Mouse (Mus musculus): ENCODE data around the gene Nudc. TPM values are rescaled to one million over a fixed set of nuclear protein-coding genes. Genes with fewer than 3 reads are reported as not detected.
A peak's percentile ranks its signal among the peaks of the same experiment; 100 is the strongest.

Nudc gene
- polyA plus RNA-seq, 1 experiment from 2014 or later, result 93.7 TPM

DNA sequence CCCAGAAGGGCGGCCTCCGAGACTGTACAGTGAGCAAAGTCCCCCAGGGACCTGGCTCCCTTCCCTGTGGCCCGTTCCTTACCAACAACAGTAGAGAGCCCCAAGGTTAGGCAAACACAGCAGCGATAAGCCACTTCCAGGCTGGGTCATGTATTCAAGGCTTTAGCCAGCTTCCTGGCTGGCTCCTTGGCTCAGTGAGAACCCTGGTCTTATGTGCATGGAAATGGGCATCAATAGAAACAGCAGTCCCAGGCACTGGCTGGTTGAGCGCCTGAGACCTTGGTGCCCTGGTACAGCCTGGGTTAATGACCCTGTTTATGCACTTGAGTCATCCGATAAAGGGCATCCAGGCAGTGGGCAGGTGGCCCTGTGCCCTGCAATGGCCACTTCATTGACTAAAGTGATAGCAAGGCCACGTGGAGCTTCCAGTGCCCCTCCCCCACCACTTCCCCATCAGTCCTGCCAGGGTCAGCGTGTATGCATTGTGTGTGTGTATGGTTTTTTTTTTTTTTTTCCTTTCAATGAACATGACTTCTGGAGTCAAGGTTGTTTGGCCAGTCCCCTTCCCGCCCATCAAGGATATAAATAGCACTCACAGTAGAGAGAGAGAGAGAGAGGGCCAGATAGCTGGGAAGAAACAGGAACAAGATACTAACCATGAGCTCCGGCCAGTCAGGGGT is 7.1 kb upstream of the Nudc start, which contains the start of gene Nr0b2:
Gene Nr0b2 (plus strand): TSS at position 609 of the 680 bp plus-strand sequence.
- no peak within 1 kb of the TSS for H3K9ac ChIP-seq (ENCODE audit: low read depth, low read length)
- WGBS (ENCODE audit: insufficient replicate concordance), result 35% methylated on average over 10 of the region's 10 CpGs

DNA sequence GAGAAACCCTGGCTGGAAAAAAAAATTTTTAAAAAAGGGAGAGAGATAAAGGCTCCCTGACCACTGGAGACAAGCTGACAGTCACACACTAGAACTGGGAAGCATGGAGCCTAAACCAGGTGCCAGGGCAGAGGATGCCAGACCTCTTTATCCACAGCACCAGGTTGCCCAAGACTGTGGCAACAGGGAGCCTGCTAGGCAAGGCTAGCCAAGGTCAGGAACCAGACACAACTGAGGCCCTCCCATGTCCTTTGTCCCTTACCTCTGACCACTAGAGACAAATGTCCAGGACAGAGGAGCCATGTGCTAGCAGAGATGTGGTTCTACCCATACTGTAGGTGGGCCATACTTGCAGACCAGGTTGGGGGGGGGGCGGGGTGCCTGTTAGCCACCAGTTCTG is 6.2 kb upstream of the Nudc start:
- Histone ChIP-seq H3K9ac (ENCODE audit: low read depth, low read length) (no peak overlapping the region), H3K27me3 (ENCODE audit: control insufficient read depth, insufficient read depth, low read depth, low read length) (no peaks in the 10 kb centered on the region), H3K36me3 (ENCODE audit: control insufficient read depth, insufficient read depth) (no peaks in the 10 kb centered on the region), H3K4me3 (ENCODE audit: low read depth, low read length) (no peak overlapping the region), H3K9me3 (replicated peaks; ENCODE audit: control insufficient read depth, low read length) (no peaks in the 10 kb centered on the region), H3K4me2 (ENCODE audit: low read depth, low read length) (no peak overlapping the region), H3K27ac (ENCODE audit: low read length) (no peak overlapping the region), H3K4me1 (ENCODE audit: control insufficient read depth, low read depth, low read length) (peaks cover 22% of the 10 kb centered on the region)
- ATAC-seq (ENCODE audit: low read depth), result peak; percentile 12; the same call in 1 of the 2 replicates
- 63% methylated on average over 1 of the region's 1 CpGs for WGBS (ENCODE audit: insufficient replicate concordance)

More for the DNA sequence above, 7.1 kb upstream of the Nudc start, which contains the start of gene Nr0b2:
- no peaks in the 10 kb centered on the region for H3K9me3 ChIP-seq (replicated peaks; ENCODE audit: control insufficient read depth, low read length)
- no peak within 1 kb of the TSS for H3K27ac ChIP-seq (ENCODE audit: low read length)
- no peaks in the 10 kb centered on the region for H3K36me3 ChIP-seq (ENCODE audit: control insufficient read depth, insufficient read depth)
- peaks cover 22% of the 10 kb centered on the region for H3K4me1 ChIP-seq (ENCODE audit: control insufficient read depth, low read depth, low read length)
- no peak for ATAC-seq (ENCODE audit: low read depth)
- H3K4me3 ChIP-seq (ENCODE audit: low read depth, low read length), result no peak within 1 kb of the TSS
- H3K4me2 ChIP-seq (ENCODE audit: low read depth, low read length), result peak within 1 kb of the TSS; percentile 8; the same call in 1 of the 2 replicates
- H3K27me3 ChIP-seq (ENCODE audit: control insufficient read depth, insufficient read depth, low read depth, low read length), result no peaks in the 10 kb centered on the region

DNA sequence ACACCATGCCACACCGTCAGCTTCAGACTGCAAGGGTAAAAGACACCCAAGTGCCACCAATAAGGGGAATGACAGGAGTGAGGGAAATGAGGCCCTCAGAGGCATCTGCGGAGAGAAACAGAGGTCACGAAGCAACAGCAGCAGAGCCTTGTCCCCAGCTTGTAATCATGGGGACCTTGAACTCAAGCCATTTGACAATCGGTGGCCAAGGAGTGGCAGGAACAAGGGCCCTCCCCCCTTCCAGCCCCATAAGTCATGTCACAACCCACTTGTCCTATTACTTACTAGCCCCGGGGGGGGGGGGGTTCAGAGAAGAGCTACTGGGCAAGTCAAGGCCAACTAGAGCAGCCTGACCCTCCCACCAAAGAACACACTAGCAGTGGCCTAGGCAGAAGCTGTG is 9.1 kb downstream of the Nudc start:
- no peak overlapping the region for H3K27ac ChIP-seq (ENCODE audit: low read length)
- no peak overlapping the region for H3K4me3 ChIP-seq (ENCODE audit: low read depth, low read length)
- H3K9ac ChIP-seq (ENCODE audit: low read depth, low read length), result no peak overlapping the region
- no peak for ATAC-seq (ENCODE audit: low read depth)
- H3K36me3 ChIP-seq (ENCODE audit: control insufficient read depth, insufficient read depth), result peaks cover 31% of the 10 kb centered on the region
- no peaks in the 10 kb centered on the region for H3K27me3 ChIP-seq (ENCODE audit: control insufficient read depth, insufficient read depth, low read depth, low read length)
- no peak overlapping the region for H3K4me2 ChIP-seq (ENCODE audit: low read depth, low read length)
- H3K9me3 ChIP-seq (replicated peaks; ENCODE audit: control insufficient read depth, low read length), result no peaks in the 10 kb centered on the region
- no peaks in the 10 kb centered on the region; the same call in 1 of the 2 replicates for H3K4me1 ChIP-seq (ENCODE audit: control insufficient read depth, low read depth, low read length)
- WGBS (ENCODE audit: insufficient replicate concordance), result 71% methylated on average over 5 of the region's 5 CpGs

DNA sequence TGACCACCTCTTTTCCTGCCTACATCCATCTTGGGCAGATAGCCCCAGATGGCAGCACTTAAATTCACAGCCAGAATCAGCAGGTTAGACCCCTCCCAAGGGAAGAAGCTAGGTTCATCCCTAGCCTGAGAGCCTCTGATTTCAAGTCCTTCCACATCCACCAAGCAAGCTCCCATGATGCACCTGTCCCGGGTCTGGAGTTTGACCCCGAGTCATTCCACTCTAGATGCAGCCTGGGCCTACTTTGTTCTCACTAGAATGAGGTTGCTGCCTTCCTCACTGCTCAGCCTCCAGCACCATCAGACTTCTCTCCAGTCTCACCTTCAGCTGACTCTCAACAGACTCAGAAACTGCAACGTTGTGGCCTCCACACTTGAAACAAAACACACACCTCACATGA is 9.7 kb downstream of the Nudc start:
- H3K36me3 ChIP-seq (ENCODE audit: control insufficient read depth, insufficient read depth), result peaks cover 34% of the 10 kb centered on the region

DNA sequence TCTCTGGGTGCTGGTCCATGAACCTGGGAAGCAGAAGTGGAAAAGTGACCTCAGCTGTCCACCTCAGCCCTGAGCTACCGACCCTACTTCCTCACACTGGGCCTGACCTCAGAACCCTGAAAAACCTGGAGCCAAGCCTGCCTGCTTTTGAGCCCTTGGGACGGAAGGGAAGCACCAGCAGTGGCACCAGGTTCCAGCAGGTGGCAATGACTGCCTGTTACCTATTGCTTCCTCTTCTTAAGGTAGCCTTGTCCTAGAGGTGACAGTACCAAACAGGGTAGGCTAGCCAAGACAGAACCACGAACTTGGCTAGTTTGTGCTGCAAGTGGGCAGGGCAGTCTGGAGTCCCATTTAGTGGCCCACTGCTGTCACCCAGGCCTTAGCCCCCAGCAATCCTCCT is 13.0 kb downstream of the Nudc start:
- Histone ChIP-seq H3K4me1 (ENCODE audit: control insufficient read depth, low read depth, low read length) (no peaks in the 10 kb centered on the region), H3K4me2 (ENCODE audit: low read depth, low read length) (no peak overlapping the region), H3K27me3 (ENCODE audit: control insufficient read depth, insufficient read depth, low read depth, low read length) (no peaks in the 10 kb centered on the region), H3K36me3 (ENCODE audit: control insufficient read depth, insufficient read depth) (peaks cover 25% of the 10 kb centered on the region), H3K27ac (ENCODE audit: low read length) (no peak overlapping the region), H3K4me3 (ENCODE audit: low read depth, low read length) (no peak overlapping the region), H3K9me3 (replicated peaks; ENCODE audit: control insufficient read depth, low read length) (no peaks in the 10 kb centered on the region), H3K9ac (ENCODE audit: low read depth, low read length) (no peak overlapping the region)
- ATAC-seq (ENCODE audit: low read depth), result no peak
- 66% methylated on average over 3 of the region's 3 CpGs for WGBS (ENCODE audit: insufficient replicate concordance)

More for the DNA sequence above, 9.7 kb downstream of the Nudc start:
- Histone ChIP-seq H3K4me1 (ENCODE audit: control insufficient read depth, low read depth, low read length) (no peaks in the 10 kb centered on the region), H3K27me3 (ENCODE audit: control insufficient read depth, insufficient read depth, low read depth, low read length) (no peaks in the 10 kb centered on the region), H3K9me3 (replicated peaks; ENCODE audit: control insufficient read depth, low read length) (no peaks in the 10 kb centered on the region), H3K4me3 (ENCODE audit: low read depth, low read length) (no peak overlapping the region), H3K4me2 (ENCODE audit: low read depth, low read length) (no peak overlapping the region), H3K27ac (ENCODE audit: low read length) (no peak overlapping the region), H3K9ac (ENCODE audit: low read depth, low read length) (no peak overlapping the region)
- no peak for ATAC-seq (ENCODE audit: low read depth)
- 61% methylated on average over 3 of the region's 3 CpGs for WGBS (ENCODE audit: insufficient replicate concordance)

DNA sequence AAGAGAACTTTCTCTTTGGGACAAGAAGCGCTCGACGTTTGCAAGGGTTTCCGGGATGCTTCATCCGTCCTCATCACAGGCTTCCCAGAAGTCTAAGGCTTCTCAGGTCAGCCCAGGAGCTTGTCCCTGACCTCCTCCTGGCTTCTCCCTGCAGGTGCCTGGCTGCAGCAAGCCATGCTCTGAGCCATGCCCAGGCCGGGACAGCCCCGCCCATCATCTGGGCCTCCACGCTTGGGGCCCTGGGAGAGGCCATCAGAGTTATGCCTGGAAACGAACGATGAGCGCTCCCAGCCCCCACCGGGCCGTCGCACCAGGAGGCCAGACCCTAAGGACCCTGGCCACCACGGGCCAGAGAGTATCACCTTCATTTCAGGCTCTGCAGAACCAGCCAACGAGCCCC is 18.0 kb downstream of the Nudc start:
- Histone ChIP-seq H3K27me3 (ENCODE audit: control insufficient read depth, insufficient read depth, low read depth, low read length) (no peaks in the 10 kb centered on the region), H3K9ac (ENCODE audit: low read depth, low read length) (no peak overlapping the region), H3K4me1 (ENCODE audit: control insufficient read depth, low read depth, low read length) (no peaks in the 10 kb centered on the region), H3K27ac (ENCODE audit: low read length) (no peak overlapping the region), H3K36me3 (ENCODE audit: control insufficient read depth, insufficient read depth) (peaks cover 12% of the 10 kb centered on the region), H3K9me3 (replicated peaks; ENCODE audit: control insufficient read depth, low read length) (no peaks in the 10 kb centered on the region), H3K4me2 (ENCODE audit: low read depth, low read length) (no peak overlapping the region), H3K4me3 (ENCODE audit: low read depth, low read length) (no peak overlapping the region)
- ATAC-seq (ENCODE audit: low read depth), result no peak
- 59% methylated on average over 16 of the region's 16 CpGs for WGBS (ENCODE audit: insufficient replicate concordance)

DNA sequence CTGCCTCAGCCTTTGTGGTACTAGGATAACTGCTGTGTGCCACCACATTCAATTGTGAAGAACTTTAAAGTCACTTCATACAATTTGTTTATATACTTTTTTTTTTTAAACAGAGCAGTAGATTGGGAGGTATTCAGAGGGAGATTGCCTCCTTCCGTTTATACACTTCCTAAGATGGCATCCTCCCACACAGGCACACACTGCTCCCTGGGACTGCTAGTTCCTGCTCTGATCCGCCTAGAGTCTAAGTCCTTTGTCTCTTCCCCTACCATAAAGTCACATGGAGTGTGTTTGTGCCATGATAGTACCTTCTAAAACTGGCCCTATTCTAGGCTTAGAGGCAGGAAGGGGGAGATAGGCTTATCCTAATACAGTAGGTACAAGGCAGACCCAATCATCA is 24.3 kb downstream of the Nudc start:
- no peak overlapping the region for H3K4me3 ChIP-seq (ENCODE audit: low read depth, low read length)
- WGBS (ENCODE audit: insufficient replicate concordance), result 37% methylated on average over 2 of the region's 2 CpGs
- no peak overlapping the region for H3K27ac ChIP-seq (ENCODE audit: low read length)
- H3K9ac ChIP-seq (ENCODE audit: low read depth, low read length), result no peak overlapping the region
- no peaks in the 10 kb centered on the region; the same call in 1 of the 2 replicates for H3K4me1 ChIP-seq (ENCODE audit: control insufficient read depth, low read depth, low read length)
- no peaks in the 10 kb centered on the region for H3K36me3 ChIP-seq (ENCODE audit: control insufficient read depth, insufficient read depth)
- H3K4me2 ChIP-seq (ENCODE audit: low read depth, low read length), result no peak overlapping the region
- no peaks in the 10 kb centered on the region for H3K9me3 ChIP-seq (replicated peaks; ENCODE audit: control insufficient read depth, low read length)
- H3K27me3 ChIP-seq (ENCODE audit: control insufficient read depth, insufficient read depth, low read depth, low read length), result peaks cover 30% of the 10 kb centered on the region
- no peak for ATAC-seq (ENCODE audit: low read depth)

DNA sequence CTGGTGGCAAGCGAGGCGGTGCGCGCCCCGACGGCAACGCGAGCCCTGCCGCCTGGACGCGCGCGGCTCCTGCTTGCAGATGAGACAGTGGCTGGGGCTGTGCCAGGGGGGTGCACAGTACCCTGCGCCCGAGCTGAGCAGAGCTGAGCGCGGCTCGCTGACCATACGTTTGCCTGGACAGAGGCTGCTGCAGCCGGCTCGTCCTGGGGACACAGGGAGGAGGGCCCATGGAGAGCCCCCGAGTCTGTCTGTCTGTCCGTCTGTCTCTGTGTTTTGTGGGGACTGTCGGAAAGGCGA is 26.5 kb downstream of the Nudc start:
- H3K9me3 ChIP-seq (replicated peaks; ENCODE audit: control insufficient read depth, low read length), result no peaks in the 10 kb centered on the region
- peak overlapping the region; percentile 54 for H3K4me2 ChIP-seq (ENCODE audit: low read depth, low read length)
- ATAC-seq (ENCODE audit: low read depth), result no peak
- H3K27ac ChIP-seq (ENCODE audit: low read length), result no peak overlapping the region
- 10% methylated on average over 25 of the region's 25 CpGs for WGBS (ENCODE audit: insufficient replicate concordance)
- no peaks in the 10 kb centered on the region; the same call in 1 of the 2 replicates for H3K4me1 ChIP-seq (ENCODE audit: control insufficient read depth, low read depth, low read length)
- H3K36me3 ChIP-seq (ENCODE audit: control insufficient read depth, insufficient read depth), result no peaks in the 10 kb centered on the region
- peaks cover 30% of the 10 kb centered on the region for H3K27me3 ChIP-seq (ENCODE audit: control insufficient read depth, insufficient read depth, low read depth, low read length)
- H3K9ac ChIP-seq (ENCODE audit: low read depth, low read length), result 0 out of 2 replicates have a peak overlapping the region, but pooled peaks have one; percentile 5
- peak overlapping the region; percentile 56 for H3K4me3 ChIP-seq (ENCODE audit: low read depth, low read length)

DNA sequence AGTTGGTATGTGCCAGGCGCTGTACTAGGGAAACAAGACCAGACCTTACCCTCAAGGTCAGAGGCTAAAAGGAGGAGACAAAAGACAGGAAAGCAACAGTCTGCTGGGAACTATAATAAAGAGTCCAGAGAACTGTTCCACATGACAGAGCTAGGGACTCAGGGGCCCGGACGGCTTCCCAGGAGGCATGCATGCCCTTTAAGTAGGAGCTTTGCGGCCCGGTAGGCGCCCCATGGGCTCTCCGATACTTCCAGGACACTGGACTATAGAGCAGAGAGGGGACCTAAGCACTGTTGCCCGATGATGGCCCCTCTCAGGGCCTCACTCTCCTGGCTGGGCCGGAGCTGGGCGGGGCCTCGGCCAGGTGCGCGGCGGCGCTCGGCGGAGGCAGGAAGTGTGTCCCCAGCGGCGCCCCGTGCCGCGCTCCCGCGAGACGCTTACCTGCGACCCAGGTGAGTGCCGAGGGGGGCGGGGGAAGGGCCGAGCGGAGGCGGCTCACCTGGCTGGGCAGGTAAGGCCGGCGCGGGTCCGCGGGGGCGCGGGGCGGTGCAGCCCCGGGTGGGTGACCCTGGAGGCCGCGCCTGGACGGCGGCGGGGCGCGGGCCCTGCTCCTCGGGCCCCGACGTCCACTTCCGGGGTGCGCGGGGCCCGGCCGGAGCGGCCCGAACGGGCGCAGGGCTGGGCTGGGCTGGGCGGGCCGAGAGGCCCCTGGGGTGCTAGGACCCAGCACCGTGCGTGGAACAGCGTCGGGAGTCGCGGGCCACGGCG is 27.0 kb downstream of the Nudc start, which contains the start of gene Kdf1:
Gene Kdf1 (plus strand): TSS at position 363 of the 768 bp plus-strand sequence.
- ATAC-seq (ENCODE audit: low read depth), result peak; percentile 50
- no peak within 1 kb of the TSS for H3K27ac ChIP-seq (ENCODE audit: low read length)

More for the DNA sequence above, 27.0 kb downstream of the Nudc start, which contains the start of gene Kdf1:
- Histone ChIP-seq H3K9me3 (replicated peaks; ENCODE audit: control insufficient read depth, low read length) (no peaks in the 10 kb centered on the region), H3K9ac (ENCODE audit: low read depth, low read length) (0 out of 2 replicates have a peak within 1 kb of the TSS, but pooled peaks have one; percentile 5), H3K4me2 (ENCODE audit: low read depth, low read length) (peak within 1 kb of the TSS; percentile 54), H3K4me3 (ENCODE audit: low read depth, low read length) (peak within 1 kb of the TSS; percentile 56), H3K36me3 (ENCODE audit: control insufficient read depth, insufficient read depth) (no peaks in the 10 kb centered on the region), H3K4me1 (ENCODE audit: control insufficient read depth, low read depth, low read length) (no peaks in the 10 kb centered on the region; the same call in 1 of the 2 replicates), H3K27me3 (ENCODE audit: control insufficient read depth, insufficient read depth, low read depth, low read length) (peaks cover 30% of the 10 kb centered on the region)
- 3% methylated on average over 69 of the region's 69 CpGs for WGBS (ENCODE audit: insufficient replicate concordance)
